Mouse (Mus musculus): ENCODE measurements around the gene Aldh1b1.

Gene Aldh1b1

DNA sequence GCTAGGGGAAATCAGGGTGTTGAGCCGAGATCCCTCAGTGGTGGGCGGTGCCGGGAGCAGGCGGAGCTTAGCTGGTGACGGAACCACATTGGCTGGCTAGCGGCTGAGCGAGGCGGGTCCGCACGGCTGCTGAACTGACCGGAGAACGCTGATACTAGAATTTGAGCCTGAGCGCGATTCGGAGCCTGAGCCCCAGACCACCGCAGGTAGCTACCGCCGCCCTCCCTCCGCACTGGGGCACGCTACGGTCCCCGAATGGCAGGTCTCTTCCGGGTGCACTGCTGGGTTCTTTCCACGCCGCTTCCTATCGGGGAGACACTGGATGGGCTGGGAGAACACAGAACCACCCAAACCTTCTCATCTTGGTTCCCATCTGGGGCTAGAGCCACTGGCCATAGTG, at the start of gene Aldh1b1:
TSS of gene Aldh1b1 (plus strand) at position 59 of the 400 bp plus-strand sequence.
- DNase-seq (ENCODE audit: low spot score): peak; percentile 72

GRCm38 (mm10) chr4:45749449-45749848, 49.4 kb upstream of the Aldh1b1 start:
- no peak for DNase-seq (ENCODE audit: low spot score)

DNA sequence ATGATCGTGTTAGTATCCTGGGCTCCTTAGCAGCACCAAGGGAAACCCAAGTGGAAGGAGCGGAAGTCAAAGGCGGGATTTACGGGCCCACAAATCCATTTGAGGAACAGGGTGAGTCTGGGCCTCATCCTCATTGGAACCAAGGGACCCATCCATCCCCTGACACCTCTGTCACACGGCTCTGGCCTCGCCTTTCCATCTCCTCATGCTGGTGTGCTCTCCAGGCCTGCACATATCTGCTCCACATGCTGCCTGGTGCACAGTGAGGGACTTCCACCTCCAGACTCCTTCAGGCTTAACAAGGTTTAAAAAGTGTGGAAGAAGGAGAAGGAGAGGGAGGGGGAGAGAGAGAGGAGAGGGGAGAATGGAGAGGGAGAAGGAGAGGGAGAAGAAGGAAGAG, 48.3 kb upstream of the Aldh1b1 start:
- no peak for DNase-seq (ENCODE audit: low spot score)

- DNase-seq (ENCODE audit: low spot score): peak; percentile 34
These were observed 45.5 kb upstream of the Aldh1b1 start for GRCm38 (mm10) chr4:45753211-45753809.

GRCm38 (mm10) chr4:45754171-45754570, 44.7 kb upstream of the Aldh1b1 start:
- DNase-seq (ENCODE audit: low spot score): no peak

DNA sequence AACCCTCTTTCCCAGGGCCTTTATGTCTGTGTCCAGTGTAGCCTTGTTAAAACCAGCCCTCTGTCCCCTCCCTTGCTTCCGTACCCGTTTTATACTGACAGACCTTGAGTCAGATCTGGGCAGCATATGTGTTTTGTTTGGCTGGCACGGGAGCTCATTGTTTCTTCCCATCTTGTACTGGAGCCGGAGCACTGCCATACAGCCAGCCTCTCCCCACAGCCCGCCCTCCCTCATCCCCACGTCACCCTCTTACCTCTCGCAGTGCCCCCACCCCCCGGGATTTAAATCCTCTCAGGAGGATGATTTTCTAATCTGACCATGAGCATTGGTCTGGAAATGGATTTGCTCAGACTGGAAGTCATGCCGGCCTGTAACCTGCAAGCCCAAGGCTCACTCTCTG, 43.7 kb upstream of the Aldh1b1 start:
- no peak for DNase-seq (ENCODE audit: low spot score)

- peak; percentile 36 for DNase-seq (ENCODE audit: low spot score)
These were observed 42.9 kb upstream of the Aldh1b1 start for GRCm38 (mm10) chr4:45755881-45756280.

GRCm38 (mm10) chr4:45757941-45758340, 40.9 kb upstream of the Aldh1b1 start:
- no peak for DNase-seq (ENCODE audit: low spot score)

DNA sequence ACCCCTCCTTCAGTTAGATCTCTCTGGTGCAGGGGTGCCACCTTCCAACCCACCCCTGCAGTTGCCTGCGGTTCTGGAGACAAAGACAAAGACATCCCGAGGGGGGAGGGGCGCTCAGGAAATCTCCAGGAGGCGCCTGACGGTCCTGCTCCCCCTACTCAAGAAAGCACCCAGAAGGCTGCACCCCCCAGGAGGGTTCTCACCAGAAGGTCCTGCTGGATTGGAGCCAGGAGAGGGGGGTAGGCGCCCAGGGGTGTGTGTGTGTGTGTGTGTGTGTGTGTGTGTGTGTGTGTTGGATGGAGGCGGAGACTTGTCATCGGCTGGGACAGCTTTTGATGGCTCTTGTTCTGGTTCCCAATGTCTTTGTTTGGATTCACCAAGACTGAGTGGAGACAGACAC, 39.4 kb upstream of the Aldh1b1 start:
- DNase-seq (ENCODE audit: low spot score): no peak

DNA sequence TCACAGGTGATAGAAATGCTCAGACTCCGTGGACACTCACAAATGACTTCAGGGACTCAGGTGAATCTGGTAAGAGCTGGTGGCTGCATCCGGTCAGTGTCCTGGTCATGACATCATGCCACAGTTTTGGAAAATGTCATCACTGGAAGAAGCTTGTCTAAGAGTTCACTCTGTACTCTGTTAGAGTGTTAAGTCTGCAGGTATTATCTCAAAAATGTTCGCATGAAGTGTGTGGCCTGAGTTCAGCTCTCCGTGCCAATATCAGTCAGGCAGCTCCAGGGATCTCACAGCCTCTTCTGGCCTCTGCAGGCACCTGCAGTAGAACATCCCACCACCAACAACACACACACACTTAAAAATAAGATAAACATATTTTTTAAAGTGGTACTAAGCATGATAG, 36.2 kb upstream of the Aldh1b1 start:
- no peak for DNase-seq (ENCODE audit: low spot score)

- peak; percentile 50 for DNase-seq (ENCODE audit: low spot score)
These were observed 35.3 kb upstream of the Aldh1b1 start for GRCm38 (mm10) chr4:45763288-45764140.

GRCm38 (mm10) chr4:45764141-45764494, 34.7 kb upstream of the Aldh1b1 start:
- no peak for DNase-seq (ENCODE audit: low spot score)

GRCm38 (mm10) chr4:45765121-45765564, 33.7 kb upstream of the Aldh1b1 start:
- DNase-seq (ENCODE audit: low spot score): no peak

- peak; percentile 60 for DNase-seq (ENCODE audit: low spot score)
These were observed 33.1 kb upstream of the Aldh1b1 start for GRCm38 (mm10) chr4:45765565-45766201.

- peak; percentile 72 for DNase-seq (ENCODE audit: low spot score)
These were observed 32.0 kb upstream of the Aldh1b1 start for GRCm38 (mm10) chr4:45766774-45767173.

GRCm38 (mm10) chr4:45767891-45768558, 30.8 kb upstream of the Aldh1b1 start:
- DNase-seq (ENCODE audit: low spot score): peak; percentile 66

DNA sequence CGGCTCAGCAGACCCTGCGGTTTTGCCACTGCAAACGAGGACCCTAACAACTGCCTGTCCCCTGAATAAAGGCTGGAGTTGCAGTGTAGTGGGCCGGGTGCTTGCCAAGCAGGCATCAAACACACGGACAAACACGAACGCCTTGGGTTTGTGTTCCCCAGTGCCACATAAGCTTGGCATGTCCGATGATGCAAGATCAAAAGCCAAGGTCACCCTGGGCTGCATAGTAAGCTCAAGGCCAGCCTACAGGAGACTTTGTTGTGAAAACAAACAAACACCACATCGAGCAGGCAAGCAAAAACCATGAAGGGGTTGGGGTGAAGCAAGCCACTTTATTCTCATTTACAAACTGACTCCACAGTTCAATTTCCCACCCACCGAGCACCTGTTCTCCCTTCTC, 29.7 kb upstream of the Aldh1b1 start:
- DNase-seq (ENCODE audit: low spot score): no peak

DNA sequence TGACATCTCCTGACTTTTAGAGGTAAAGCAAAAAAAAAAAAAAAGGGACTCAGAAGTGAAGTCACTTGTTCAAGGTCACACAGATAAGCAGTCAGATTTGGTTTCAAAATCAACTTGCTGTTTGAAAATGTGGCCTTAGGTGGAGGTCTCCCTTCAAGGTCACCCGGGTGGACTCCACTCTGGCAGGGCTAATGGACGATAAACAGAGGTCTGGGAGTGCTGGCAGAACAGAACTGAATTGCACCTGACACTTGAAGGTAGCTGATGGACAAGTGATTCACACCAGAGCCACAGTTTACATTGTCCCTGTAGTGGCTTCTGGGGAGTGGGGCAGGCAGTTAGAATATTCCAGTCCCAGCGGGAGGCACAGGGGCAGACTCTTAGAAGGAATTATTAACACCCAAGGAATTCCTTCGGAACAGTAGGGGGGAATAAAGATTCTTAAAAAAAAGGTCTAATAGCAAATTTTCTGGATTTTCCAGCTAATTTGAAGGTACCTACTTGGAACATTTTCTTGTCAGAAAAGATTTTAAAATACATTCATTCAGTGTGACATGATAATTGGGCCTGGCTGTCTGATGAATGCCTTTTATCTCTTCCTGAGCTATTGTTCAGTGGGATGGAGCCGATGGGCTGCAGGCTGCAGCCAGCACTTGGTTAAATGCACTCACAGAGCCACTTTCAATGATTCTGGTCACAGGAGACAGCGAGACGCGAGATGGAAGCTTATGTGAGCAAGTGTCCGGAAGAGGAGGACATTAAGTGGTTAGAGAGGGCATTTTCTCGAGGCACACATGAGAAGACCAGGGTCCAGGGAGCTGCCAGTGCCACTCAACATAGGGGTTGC, 28.8 kb upstream of the Aldh1b1 start:
- no peak for DNase-seq (ENCODE audit: low spot score)

DNA sequence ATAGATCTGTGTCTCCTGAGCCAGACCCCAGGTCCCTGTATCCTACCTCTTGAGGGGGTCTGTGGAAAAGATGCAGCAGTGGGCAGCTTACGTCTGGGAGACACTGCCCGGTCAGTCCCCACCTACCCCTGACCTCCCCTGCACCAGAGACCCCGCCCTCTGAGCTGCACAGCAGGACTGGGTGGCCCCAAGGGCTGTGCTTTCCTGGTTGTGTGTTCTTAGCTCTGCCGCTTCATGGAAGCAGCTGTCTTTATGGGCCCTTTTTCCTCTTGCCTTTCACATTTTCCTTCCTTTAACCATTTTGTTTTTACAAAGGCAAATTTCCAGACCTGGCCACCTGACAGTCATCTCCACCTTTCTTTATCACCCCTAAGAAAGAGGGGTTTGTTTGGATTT, 28.2 kb upstream of the Aldh1b1 start:
- DNase-seq (ENCODE audit: low spot score): no peak

GRCm38 (mm10) chr4:45771173-45771572, 27.6 kb upstream of the Aldh1b1 start:
- DNase-seq (ENCODE audit: low spot score): no peak

DNA sequence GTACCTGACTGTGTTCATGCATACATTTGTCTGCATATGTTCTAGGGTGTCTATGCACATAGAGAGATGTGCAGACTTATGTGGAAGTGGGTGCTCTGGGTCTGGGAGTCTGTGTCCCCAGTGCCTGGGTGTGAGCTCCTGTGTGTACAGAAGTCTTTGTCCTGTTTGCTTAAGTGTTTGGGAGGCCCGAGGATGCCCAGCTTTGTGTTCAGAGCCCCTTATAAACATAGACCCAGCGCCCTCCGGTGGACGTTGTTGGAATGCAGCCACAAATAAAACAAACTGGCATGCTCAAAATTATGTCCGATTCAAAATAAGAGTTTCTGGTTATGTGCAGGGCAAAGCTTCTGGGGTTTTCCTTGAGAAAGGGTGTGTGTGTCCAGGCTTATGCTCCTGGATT, 27.2 kb upstream of the Aldh1b1 start:
- DNase-seq (ENCODE audit: low spot score): peak; percentile 63

DNA sequence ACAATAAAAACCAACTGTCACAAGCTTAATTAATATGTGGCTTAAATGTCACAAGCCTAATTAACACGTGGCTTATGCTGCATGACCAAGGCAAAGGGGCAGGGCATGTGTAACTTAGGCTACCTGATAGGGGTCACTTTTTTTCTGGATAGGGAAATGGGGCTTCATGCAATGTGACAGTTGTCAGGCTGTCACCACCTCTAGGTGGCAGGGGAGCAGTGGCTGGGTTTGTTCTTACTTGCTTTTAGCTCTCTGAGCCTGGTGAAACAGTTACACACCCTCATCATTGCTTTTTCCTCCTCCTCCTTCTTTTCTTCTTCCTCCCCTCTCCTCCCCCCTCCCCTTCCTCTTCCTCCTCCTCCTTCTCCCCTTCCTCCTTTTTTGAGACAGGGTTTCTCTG, 15.2 kb upstream of the Aldh1b1 start:
- no peak for DNase-seq (ENCODE audit: low spot score)

Measured in MN1 (cell line).